Mouse (Mus musculus) liver, adult 2 months (tissue): ENCODE data around the gene Abraxas2.

Experiments
- CTCF ChIP-seq: fragments of 200-500 bp; IDR thresholded peaks from 2 replicates; pipeline ENCODE4 v1.5.1; 2011; ENCODE audit warnings: low read depth, low read length, control low read depth
- POLR2A ChIP-seq: fragments of 200-500 bp; IDR thresholded peaks from 2 replicates; pipeline ENCODE4 v1.6.1; 2011; ENCODE audit warnings: low read length, control low read depth; ENCODE audit not compliant: insufficient read depth; ENCODE audit errors: extremely low read depth

DNA sequence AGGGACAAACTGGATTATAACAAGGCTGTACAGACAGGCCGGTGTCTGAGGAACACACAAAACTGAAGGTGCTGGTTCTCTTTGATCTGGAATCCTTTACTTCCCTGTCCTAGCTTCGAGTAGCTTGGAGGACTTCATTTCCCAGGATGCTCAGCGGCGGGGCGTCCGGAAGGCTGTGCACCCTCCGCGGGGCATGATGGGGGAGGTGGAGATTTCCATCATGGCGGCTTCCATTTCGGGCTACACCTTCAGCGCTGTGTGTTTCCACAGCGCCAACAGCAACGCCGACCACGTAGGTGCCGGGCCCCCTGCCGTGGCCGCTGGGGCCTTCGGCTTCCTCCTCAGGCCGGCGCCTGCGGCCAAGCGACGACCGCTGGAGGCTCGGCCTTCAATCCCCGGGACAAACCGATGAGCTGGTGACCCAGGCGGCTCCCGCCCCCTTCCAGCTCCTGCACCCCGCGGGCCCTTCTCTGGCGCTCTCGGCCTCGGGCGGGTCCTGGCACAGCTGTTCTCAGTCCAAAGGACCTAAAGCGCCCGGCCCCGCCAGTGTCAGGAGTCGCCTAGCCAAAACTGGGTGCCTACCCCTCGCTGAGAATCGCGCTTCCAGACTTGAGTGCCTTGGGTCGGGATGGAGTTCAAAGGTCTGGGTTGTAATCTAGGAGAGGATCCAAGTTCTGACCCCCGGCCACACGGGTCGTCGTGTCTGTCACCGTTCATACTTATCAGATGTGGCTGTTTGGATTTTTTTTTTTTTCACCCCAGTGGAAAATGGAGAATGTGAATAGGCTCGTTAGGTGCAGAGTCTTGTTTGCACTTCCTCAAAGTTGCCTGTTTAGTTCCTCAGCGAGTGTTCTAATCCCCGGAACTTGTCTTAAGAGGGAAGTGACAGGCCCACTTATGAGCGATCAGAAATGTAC, at the start of gene Abraxas2:
- peak; percentile 64; the same call in 1 of the 2 replicates for TF ChIP-seq POLR2A
- no peak for TF ChIP-seq CTCF
